Mouse (Mus musculus) neural tube, embryonic 13.5 days (tissue): ENCODE results near the gene Ticrr. TPM values are rescaled to one million over a fixed set of nuclear protein-coding genes. Genes with fewer than 3 reads are reported as not detected.
A peak's percentile ranks its signal among the peaks of the same experiment; 100 is the strongest.

Experiments
- ATAC-seq: fragments of 200-750 bp; cut with Nextera tagmentation; 2 replicates; pipeline ENCODE4 v1.8.0; 2017; ENCODE audit warnings: low read depth, mild to moderate bottlenecking, moderate TSS enrichment, moderate library complexity
- H3K27ac ChIP-seq: fragments of 300-500 bp; sonication (generic); replicated peaks from 2 replicates; pipeline ENCODE4 v1.5.1; 2015; ENCODE audit warnings: moderate library complexity, mild to moderate bottlenecking, inconsistent platforms
- H3K27me3 ChIP-seq: fragments of 300-500 bp; sonication (generic); 2 replicates; pipeline ENCODE4 v1.6.1; 2015; ENCODE audit warnings: mild to moderate bottlenecking, inconsistent platforms
- H3K36me3 ChIP-seq: fragments of 300-500 bp; sonication (generic); 2 replicates; pipeline ENCODE4 v1.6.1; 2015; ENCODE audit warnings: mild to moderate bottlenecking, inconsistent platforms
- H3K4me1 ChIP-seq: fragments of 300-500 bp; sonication (generic); replicated peaks from 2 replicates; pipeline ENCODE4 v1.6.1; 2015; ENCODE audit warnings: inconsistent platforms
- H3K4me2 ChIP-seq: fragments of 300-500 bp; sonication (generic); 2 replicates; pipeline ENCODE4 v1.6.1; 2015; ENCODE audit warnings: inconsistent platforms, mild to moderate bottlenecking, moderate library complexity
- H3K4me3 ChIP-seq: fragments of 300-500 bp; sonication (generic); 2 replicates; pipeline ENCODE4 v1.5.1; 2015; ENCODE audit warnings: mild to moderate bottlenecking, inconsistent platforms
- H3K9ac ChIP-seq: fragments of 300-500 bp; sonication (generic); 2 replicates; pipeline ENCODE4 v1.6.1; 2015; ENCODE audit warnings: moderate library complexity, mild to moderate bottlenecking, inconsistent platforms
- H3K9me3 ChIP-seq: fragments of 300-500 bp; sonication (generic); 2 replicates; pipeline ENCODE4 v1.6.1; 2016; ENCODE audit warnings: inconsistent platforms
- WGBS: fragments of 180-500 bp; shearing (Covaris S2); methylation state at CpG from one replicate; pipeline ENCODE4 v1.1.7; 2015; 5-methylcytosine and 5-hydroxymethylcytosine counted together
- polyA plus RNA-seq: library from polyadenylated mRNA; unstranded; fragments of >200 nt; fragmentation: Nextera tagmentation; extraction: Ambion mirVana; gene quantifications from 2 replicates; pipeline ENCODE4 v1.2.1, GENCODE M21; 2015

Gene Ticrr
- polyA plus RNA-seq, 1 experiment from 2014 or later, result 1.8 TPM

GRCm38 (mm10) chr7:79736511-79736910, 76.5 kb downstream of the Ticrr start:
- no peak for ATAC-seq
- H3K9me3 ChIP-seq, result no peaks in the 10 kb centered on the region
- H3K36me3 ChIP-seq, result peaks cover 8% of the 10 kb centered on the region
- no peak overlapping the region for H3K4me3 ChIP-seq
- no peak overlapping the region for H3K9ac ChIP-seq
- WGBS, result 94% methylated on average over 14 of the region's 14 CpGs
- no peak overlapping the region for H3K27ac ChIP-seq
- no peak overlapping the region for H3K4me2 ChIP-seq
- no peaks in the 10 kb centered on the region for H3K4me1 ChIP-seq
- no peaks in the 10 kb centered on the region for H3K27me3 ChIP-seq

GRCm38 (mm10) chr7:79738913-79739312, 78.9 kb downstream of the Ticrr start:
- H3K9me3 ChIP-seq, result no peaks in the 10 kb centered on the region
- H3K4me2 ChIP-seq, result no peak overlapping the region
- no peak overlapping the region for H3K27ac ChIP-seq
- WGBS, result 98% methylated on average over 2 of the region's 2 CpGs
- no peak for ATAC-seq
- H3K4me3 ChIP-seq, result no peak overlapping the region
- H3K27me3 ChIP-seq, result no peaks in the 10 kb centered on the region
- peaks cover 8% of the 10 kb centered on the region for H3K36me3 ChIP-seq
- H3K4me1 ChIP-seq, result peaks cover 9% of the 10 kb centered on the region
- no peak overlapping the region for H3K9ac ChIP-seq

DNA sequence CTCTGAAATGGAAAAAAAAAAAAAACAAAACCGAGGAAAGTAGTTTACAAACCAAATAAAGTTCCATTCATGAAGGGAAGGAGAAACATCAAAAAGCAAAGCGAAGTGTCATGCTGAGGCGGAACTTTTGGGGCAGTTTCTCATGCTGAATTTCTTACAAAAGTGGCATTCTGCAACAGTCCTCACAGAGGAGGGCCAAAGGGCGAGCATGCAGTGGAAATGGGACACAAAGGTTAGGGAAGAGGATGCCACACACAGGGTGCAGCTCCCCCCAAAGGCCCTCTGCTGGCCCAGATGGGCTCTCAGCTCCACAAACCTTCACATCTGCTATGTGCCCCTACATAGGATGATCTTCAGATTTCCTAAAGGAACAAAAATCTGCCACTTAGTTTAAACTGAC, 80.3 kb downstream of the Ticrr start:
- H3K4me1 ChIP-seq, result peaks cover 9% of the 10 kb centered on the region
- no peaks in the 10 kb centered on the region; the same call in 1 of the 2 replicates for H3K27me3 ChIP-seq
- no peak for ATAC-seq
- no peak overlapping the region for H3K4me3 ChIP-seq
- no peak overlapping the region for H3K27ac ChIP-seq
- peaks cover 8% of the 10 kb centered on the region for H3K36me3 ChIP-seq
- H3K9me3 ChIP-seq, result no peaks in the 10 kb centered on the region
- H3K9ac ChIP-seq, result no peak overlapping the region
- 77% methylated on average over 4 of the region's 4 CpGs for WGBS
- H3K4me2 ChIP-seq, result no peak overlapping the region

GRCm38 (mm10) chr7:79742277-79742658, 82.3 kb downstream of the Ticrr start:
- Histone ChIP-seq H3K4me2 (peak overlapping the region; percentile 93), H3K27me3 (no peaks in the 10 kb centered on the region; the same call in 1 of the 2 replicates), H3K36me3 (peaks cover 4% of the 10 kb centered on the region), H3K4me1 (peaks cover 9% of the 10 kb centered on the region), H3K4me3 (peak overlapping the region; percentile 65), H3K9ac (peak overlapping the region; percentile 72), H3K27ac (no peak overlapping the region), H3K9me3 (no peaks in the 10 kb centered on the region)
- WGBS, result 22% methylated on average over 11 of the region's 11 CpGs
- no peak for ATAC-seq

DNA sequence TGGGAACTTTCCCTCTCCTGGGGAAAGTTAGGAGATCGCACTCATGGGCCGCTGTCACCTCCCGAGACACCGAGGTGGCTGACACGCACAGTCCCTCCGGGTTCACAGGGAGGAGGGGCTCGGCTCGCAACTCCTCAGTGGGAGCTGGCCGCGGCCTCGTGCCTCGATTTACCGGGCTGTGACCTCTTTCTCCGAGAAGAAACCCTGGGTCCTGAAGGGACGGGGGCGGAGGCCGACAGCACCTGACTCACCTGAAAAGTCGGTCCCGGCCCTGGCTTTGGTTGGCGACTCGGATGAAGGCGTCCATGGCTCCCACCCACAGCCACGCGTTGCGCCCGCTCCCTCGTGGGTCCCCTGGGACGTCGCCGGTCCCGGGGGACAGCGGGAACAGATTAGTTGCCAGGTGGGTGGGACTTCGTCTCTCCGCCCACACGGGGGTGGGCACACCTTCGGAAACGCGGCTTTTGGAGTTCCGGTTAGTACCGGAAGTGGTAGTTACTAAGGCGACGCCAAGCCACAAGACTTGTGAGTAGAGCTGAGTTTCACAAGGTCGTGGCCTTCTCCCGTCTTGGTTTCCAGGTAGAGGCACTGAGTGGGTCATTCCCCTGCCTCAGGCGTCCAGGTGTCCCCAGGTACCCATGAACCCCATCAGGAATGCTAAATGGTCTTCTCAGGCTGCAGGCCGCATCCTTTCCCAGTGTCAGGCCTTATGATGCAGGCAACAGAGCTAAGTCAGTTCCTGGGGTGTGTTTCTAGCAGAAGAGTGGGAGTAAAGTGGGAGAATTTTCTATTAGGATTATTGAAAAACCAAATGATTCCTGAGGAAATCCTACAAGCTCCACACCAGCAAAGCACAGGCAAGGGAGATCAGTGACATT, 82.9 kb downstream of the Ticrr start, which contains the start of the genes Pex11a and Wdr93:
Gene Pex11a (minus strand): TSS at position 473 of the 878 bp plus-strand sequence.
Gene Wdr93 (plus strand): TSS at position 505 of the 878 bp plus-strand sequence.
- peak within 1 kb of the TSS; percentile 72 for H3K9ac ChIP-seq
- H3K9me3 ChIP-seq, result no peaks in the 10 kb centered on the region
- peak within 1 kb of the TSS; percentile 65 for H3K4me3 ChIP-seq
- no peak within 1 kb of the TSS for H3K27ac ChIP-seq
- 3% methylated on average over 46 of the region's 46 CpGs for WGBS
- H3K27me3 ChIP-seq, result no peaks in the 10 kb centered on the region; the same call in 1 of the 2 replicates
- H3K36me3 ChIP-seq, result no peaks in the 10 kb centered on the region
- peaks cover 9% of the 10 kb centered on the region for H3K4me1 ChIP-seq
- H3K4me2 ChIP-seq, result peak within 1 kb of the TSS; percentile 93
- peak; percentile 94 for ATAC-seq

DNA sequence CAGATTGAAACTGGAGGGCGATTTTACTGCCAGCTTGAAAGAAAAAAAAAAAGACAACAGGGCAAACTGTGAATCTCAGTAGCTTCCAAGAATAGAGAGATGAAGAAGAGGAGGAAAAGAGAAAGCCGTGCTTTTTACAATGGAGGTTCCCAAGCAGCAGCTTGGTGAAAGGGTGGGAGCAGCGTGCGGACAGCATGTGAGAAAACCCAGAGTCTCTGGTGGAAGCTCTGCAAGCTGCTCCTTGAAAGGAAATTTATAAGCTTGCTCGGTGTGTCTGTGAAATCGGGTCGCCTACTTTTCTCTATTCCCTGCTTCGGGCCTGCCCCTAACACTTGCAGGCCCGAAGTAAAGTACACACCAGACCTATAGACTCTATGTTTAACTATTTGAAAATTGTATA, 84.1 kb downstream of the Ticrr start:
- no peaks in the 10 kb centered on the region for H3K36me3 ChIP-seq
- no peaks in the 10 kb centered on the region for H3K9me3 ChIP-seq
- no peaks in the 10 kb centered on the region; the same call in 1 of the 2 replicates for H3K27me3 ChIP-seq
- H3K4me3 ChIP-seq, result no peak overlapping the region
- peaks cover 9% of the 10 kb centered on the region for H3K4me1 ChIP-seq
- WGBS, result 90% methylated on average over 9 of the region's 9 CpGs
- H3K27ac ChIP-seq, result no peak overlapping the region
- no peak overlapping the region for H3K9ac ChIP-seq
- no peak overlapping the region for H3K4me2 ChIP-seq
- no peak for ATAC-seq

- ATAC-seq, result no peak
- 86% methylated on average over 5 of the region's 5 CpGs for WGBS
- H3K4me1 ChIP-seq, result peaks cover 9% of the 10 kb centered on the region
- no peak overlapping the region for H3K4me2 ChIP-seq
- no peaks in the 10 kb centered on the region; the same call in 1 of the 2 replicates for H3K27me3 ChIP-seq
- no peak overlapping the region for H3K9ac ChIP-seq
- no peak overlapping the region for H3K27ac ChIP-seq
- no peak overlapping the region for H3K4me3 ChIP-seq
- H3K9me3 ChIP-seq, result no peaks in the 10 kb centered on the region
- no peaks in the 10 kb centered on the region for H3K36me3 ChIP-seq
Observed at GRCm38 (mm10) chr7:79744585-79744984, 84.6 kb downstream of the Ticrr start.

DNA sequence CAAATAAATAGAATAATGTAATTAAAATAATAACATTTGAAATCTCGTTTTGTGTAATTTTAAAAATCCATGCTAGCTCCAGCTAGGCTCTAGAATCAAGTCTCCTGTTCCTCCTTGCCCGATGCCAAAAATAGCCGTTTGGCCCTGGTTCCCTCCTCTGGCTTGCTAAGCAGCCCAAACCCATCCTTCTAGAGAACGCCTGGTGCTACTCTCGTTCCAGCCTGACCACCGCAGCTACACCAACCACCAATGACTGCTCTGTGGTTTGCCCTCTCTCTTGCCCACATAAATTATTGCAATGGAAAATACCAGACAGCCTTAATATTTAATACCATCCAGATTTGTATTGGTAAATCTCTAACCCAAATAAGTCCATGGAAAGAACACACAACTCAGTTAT, 87.7 kb downstream of the Ticrr start:
- Histone ChIP-seq H3K27me3 (no peaks in the 10 kb centered on the region; the same call in 1 of the 2 replicates), H3K4me2 (no peak overlapping the region), H3K4me1 (peaks cover 9% of the 10 kb centered on the region), H3K36me3 (no peaks in the 10 kb centered on the region), H3K9ac (no peak overlapping the region), H3K4me3 (no peak overlapping the region), H3K9me3 (no peaks in the 10 kb centered on the region), H3K27ac (no peak overlapping the region)
- WGBS, result 80% methylated on average over 6 of the region's 6 CpGs
- no peak for ATAC-seq

Other genes starting within 250 kb of the Ticrr start
- 28.2 and 28.6 TPM in 2 replicates for gene Polg, start 193.8 kb upstream of the Ticrr start, polyA plus RNA-seq
- gene Rhcg, start 42.5 kb upstream of the Ticrr start, polyA plus RNA-seq, result 3.4 and 6.8 TPM in 2 replicates
- gene Kif7, start 55.5 kb downstream of the Ticrr start, polyA plus RNA-seq, result 1.7 and 2.1 TPM in 2 replicates
- gene Plin1, start 72.7 kb downstream of the Ticrr start, polyA plus RNA-seq, result not detected in 2 replicates
- 11.3 and 12.0 TPM in 2 replicates for gene Pex11a, start 82.9 kb downstream of the Ticrr start, polyA plus RNA-seq
- gene Wdr93, start 83.0 kb downstream of the Ticrr start, polyA plus RNA-seq, result 0.17 TPM in 1 of 2 replicates, not detected in the other
- not detected in 2 replicates for gene Mesp1, start 133.6 kb downstream of the Ticrr start, polyA plus RNA-seq
- 0.96 and 1.0 TPM in 2 replicates for gene Mesp2, start 150.5 kb downstream of the Ticrr start, polyA plus RNA-seq
- 5.8 and 6.2 TPM in 2 replicates for gene Anpep, start 200.9 kb downstream of the Ticrr start, polyA plus RNA-seq